Mouse (Mus musculus) left cerebral cortex, postnatal 4 days (tissue): ENCODE measurements around the gene Khdrbs1. TPM values are rescaled to one million over a fixed set of nuclear protein-coding genes. Genes with fewer than 3 reads are reported as not detected.
"Not testable (repeated sequence)": the region's sequence is repeated elsewhere in the genome, so short reads cannot be mapped to it uniquely, and the experiment has no call there.

Source experiments
- DNase-seq: peaks from one replicate; pipeline ENCODE4 v3.0.0-alpha.2; 2022
- intact Hi-C: fragments of 180-260 bp; cut with DNase I; formaldehyde crosslinking; loops from one replicate; pipeline ENCODE4 v1.15.1; 2025
- total RNA-seq, 2 experiments: library from RNA; stranded (reverse); gene quantifications; 2 replicates each; pipeline ENCODE4 v1.2.3; 2021

Khdrbs1 gene
- total RNA-seq, 2 experiments from 2014 or later = 164 to 166 TPM

DNA sequence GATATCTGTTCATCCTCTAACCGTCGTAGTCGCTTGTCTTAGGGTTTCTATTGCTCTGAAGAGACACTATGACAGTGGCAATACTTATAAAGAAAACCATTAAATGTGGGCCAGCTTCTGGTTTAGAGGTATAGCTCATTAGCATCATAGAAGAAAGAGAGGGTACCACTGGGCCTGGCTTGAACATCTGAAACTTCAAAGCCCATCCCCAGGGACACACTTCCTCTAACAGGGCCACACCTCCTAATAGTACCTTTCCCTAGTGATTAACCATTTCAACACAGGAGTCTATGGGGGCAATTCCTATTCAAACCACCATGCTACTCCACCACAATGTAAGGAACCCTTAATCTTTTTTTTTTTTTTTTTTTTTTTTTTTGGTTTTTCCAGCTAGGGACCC is 4.5 kb upstream of the Khdrbs1 start:
- DNase-seq = no peak
- intact Hi-C loops = no loop called here

- intact Hi-C loops = no loop called here
- DNase-seq = no peak
These were observed 4.0 kb upstream of the Khdrbs1 start for GRCm38 (mm10) chr4:129746106-129746505.

DNA sequence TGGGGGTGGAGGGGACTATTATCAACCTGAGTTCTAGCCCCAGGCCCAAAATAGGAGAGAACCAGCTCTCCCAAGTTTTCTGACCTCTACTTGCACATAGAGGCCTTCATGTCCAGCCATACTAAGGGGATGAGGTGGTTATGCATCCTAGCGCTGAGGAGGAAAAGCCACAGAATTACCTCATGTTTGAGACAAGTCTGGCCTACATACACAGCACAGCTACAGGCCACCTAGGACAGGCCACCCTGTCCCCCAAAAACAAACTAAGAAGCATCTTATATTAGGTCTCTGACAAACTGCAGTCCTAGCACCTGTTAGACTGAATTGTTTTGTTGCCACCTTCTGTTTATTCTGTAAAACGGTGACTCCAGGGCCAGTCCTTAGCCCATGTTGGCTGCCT is 1.4 kb upstream of the Khdrbs1 start:
- no peak for DNase-seq
- intact Hi-C loops = no loop called here

- intact Hi-C loops = no loop called here
These were observed 897 bp upstream of the Khdrbs1 start for GRCm38 (mm10) chr4:129743010-129743390.

GRCm38 (mm10) chr4:129741974-129742231 is 200 bp downstream of the Khdrbs1 start:
- intact Hi-C loops = no loop called here
- DNase-seq = no peak

More at GRCm38 (mm10) chr4:129743010-129743390, 897 bp upstream of the Khdrbs1 start:
- DNase-seq = peak; percentile 10

DNA sequence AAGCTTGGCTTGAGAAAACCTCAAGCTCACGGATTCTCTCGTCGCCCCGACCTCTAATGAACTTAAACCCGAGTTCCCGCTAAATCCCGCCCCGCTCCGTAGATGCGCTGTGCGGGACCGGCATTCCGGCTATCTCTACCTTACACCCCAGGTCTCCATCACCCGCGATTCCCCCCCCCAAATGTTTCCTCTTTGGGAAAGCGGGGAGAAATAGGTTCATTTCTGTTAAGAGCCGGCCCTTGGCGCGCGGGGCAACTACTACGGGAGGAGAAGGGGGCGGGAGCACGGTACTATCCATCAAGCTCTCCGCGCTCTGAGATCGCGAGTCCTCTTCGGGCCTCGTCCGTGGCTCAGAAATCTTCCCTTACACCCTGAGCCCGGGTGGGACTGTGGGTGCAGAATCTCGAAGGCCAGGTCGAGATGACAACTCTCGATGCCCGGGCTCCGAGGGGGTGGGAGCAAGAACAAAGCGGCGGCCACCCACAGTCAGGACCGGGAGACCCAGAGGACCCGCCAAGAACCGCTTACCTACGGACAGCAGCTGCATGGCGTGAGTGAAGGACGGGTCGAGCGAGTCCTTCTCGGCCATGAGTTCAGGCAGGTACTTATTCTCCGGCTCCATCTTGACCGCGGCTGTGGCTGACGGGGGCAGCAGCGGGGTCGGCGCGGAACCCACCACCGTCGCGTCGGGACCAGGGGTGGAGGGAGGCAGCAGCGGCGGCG is 691 bp downstream of the Khdrbs1 start:
- DNase-seq = peak; percentile 37
- intact Hi-C loops = no loop called here

DNA sequence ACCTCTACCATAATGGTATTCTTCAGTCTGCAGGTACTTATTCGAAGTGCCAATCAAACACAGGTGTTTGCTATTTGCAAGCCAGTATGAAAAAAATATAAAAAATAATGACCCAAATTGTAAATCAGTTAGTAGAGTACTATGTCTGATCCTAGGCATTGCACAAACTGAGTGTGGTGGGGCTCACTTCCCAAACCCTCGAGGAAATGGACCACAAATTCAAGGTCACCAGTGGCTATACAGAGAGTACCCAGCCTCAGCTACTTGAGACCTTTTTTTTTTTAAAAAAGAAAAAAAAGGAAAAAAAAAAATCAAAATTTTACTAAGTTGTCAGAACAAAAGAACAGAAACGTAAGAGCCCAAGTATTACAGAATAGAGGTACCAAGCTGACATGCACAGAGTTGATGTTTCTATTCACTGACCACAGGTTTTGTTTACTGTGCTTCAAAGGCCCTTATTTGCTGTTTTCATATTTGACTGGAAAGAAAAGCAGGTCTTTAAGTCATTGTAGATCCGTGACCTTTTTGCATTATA is 2.9 kb downstream of the Khdrbs1 start:
- intact Hi-C loops = no loop called here
- DNase-seq = no peak

DNA sequence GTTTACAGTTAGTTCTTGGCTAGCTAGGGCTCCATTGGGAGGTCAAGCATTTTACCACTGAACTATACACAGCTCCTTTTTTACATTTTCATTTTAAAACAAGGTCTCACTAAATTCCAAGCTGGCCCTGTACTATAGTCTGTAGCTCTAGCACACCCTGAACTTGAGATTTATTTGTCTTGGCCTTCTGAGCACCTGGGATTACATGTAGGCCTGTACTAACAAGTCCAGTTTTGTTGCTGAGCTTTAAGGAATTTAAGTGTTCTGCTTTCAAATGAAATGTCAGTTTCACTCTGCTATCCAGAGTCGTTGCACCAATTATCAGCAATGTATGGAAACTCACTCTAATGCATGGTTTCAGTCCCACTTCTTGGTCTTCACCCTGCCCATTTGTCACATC is 5.9 kb downstream of the Khdrbs1 start:
- intact Hi-C loops = no loop called here
- DNase-seq = no peak

DNA sequence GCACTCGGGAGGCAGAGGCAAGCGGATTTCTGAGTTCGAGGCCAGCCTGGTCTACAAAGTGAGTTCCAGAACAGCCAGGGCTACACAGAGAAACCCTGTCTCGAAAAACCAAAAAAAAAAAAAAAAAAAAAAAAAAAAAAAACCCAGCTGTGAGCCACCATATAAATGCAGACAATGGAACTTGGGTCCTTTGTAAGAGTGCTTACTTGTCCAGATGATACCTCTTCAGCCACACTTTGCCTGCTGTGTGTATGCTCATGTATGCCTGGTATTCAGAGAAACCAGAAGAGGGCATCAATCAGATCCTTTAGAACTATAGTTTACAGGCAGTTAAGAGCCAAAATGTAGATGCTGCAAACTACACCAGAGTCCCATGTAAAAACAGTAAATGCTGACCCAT is 6.6 kb downstream of the Khdrbs1 start:
- DNase-seq, intact Hi-C loops: not testable (repeated sequence)

GRCm38 (mm10) chr4:129731423-129731822 is 10.7 kb downstream of the Khdrbs1 start:
- intact Hi-C loops = no loop called here
- DNase-seq = no peak

GRCm38 (mm10) chr4:129716310-129716709 is 25.8 kb downstream of the Khdrbs1 start:
- DNase-seq = no peak
- intact Hi-C loops = no loop called here

- intact Hi-C loops = no loop called here
- no peak for DNase-seq
These were observed 32.5 kb downstream of the Khdrbs1 start for GRCm38 (mm10) chr4:129709486-129710129.

GRCm38 (mm10) chr4:129706750-129707149 is 35.4 kb downstream of the Khdrbs1 start:
- DNase-seq = no peak
- intact Hi-C loops = no loop called here

DNA sequence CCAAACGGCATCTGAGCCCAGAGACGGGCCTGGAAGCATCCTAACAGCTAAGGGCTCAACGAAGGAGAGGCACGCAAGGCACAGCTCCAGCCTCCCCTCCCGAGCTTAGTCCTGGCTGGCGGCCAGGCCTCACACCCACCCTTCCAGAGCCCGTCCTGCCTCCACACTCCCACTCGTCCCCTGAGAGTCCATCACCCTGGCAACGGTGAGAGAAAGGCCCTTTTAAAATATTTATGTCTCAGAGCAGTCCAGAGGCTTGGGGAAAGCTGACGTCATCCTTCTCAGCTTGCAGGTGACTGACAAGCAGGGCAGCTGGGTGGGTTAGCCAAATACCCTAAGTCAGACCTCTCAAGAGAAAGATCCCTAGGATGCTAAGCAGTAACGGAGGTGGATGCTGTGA is 39.6 kb downstream of the Khdrbs1 start:
- peak; percentile 88 for DNase-seq
- intact Hi-C loops = no loop called here

DNA sequence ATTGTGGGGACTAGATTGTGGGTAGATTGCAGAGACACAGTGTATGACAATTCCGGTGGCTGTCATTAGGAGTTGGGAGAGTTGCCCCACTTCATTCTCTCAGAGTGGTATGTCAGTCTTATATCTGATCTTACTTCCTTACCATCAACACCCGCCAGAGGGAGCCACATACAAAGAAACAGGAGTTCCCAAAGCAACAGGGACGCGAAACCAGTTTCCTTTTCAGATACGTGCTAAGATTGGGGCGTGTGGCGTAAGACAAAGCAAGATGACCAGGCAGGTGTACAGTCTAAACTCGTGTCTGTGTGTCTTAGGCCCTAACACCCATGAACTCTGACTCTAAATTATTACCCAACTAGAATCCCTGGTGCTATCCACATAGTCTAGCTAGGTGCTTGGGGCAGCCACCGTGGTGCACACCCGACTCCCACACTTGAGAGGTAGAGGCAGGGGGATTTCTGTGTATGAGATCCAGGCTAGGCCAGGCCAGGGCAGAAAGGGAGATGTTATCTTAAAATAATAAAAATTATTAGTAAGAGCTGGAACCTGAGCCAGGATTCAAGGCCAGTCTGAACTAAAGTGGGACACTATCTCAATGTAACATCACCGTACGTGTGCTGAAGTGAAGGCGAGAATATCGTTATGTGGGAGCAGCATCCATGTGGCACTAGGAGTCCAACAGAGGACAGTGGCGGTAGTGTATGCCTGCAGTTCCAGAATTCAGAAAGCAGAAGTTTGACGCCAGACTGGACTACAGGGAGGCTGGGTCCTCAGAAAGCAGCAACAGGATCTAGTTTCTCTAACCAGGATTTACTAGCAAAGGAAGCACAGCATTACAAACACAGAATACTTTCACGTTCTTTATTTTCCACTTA is 40.4 kb downstream of the Khdrbs1 start:
- intact Hi-C loops = no loop called here

GRCm38 (mm10) chr4:129700661-129701060 is 41.4 kb downstream of the Khdrbs1 start:
- DNase-seq, intact Hi-C loops: not testable (repeated sequence)

More for the DNA sequence above, 40.4 kb downstream of the Khdrbs1 start:
- DNase-seq = peak; percentile 90

DNA sequence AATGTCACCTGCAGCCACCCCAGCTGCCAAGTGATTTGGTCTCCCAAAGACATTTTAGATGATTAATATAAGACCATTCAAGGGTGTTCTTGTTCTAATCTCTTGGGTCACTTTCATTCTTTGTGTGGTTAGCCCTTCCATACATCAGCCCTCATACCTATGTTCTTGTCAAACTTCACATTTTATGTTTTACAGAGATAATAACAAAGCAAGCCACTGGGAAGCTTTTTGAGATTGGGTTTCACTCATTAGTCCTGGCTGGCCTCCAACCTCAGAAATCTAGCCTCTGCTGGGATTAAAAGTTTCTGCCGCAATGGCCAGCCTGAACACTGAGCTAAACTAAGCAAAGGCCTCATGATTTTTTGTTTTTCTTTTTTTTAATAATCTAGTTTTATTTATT is 41.9 kb downstream of the Khdrbs1 start:
- intact Hi-C loops = no loop called here
- no peak for DNase-seq

DNA sequence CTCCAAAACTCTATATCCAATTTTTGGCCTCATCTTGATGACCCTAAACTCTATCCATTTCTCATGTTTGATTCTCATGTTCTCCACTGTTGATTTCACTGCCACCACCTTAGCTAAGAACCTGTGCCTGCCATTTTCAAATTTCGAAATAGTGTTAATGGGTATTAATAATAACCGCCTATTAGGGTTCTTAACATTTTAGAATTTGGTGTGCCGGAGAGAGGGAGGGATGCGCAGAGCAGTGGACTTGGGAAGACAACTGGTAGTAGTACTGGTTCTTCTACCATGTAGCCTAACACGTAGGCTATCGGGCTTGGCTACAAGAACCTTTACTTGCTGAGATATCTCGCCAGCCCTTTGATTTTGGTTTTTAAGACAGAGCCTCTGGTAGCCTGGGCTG is 44.9 kb downstream of the Khdrbs1 start:
- intact Hi-C loops = no loop called here
- no peak for DNase-seq

DNA sequence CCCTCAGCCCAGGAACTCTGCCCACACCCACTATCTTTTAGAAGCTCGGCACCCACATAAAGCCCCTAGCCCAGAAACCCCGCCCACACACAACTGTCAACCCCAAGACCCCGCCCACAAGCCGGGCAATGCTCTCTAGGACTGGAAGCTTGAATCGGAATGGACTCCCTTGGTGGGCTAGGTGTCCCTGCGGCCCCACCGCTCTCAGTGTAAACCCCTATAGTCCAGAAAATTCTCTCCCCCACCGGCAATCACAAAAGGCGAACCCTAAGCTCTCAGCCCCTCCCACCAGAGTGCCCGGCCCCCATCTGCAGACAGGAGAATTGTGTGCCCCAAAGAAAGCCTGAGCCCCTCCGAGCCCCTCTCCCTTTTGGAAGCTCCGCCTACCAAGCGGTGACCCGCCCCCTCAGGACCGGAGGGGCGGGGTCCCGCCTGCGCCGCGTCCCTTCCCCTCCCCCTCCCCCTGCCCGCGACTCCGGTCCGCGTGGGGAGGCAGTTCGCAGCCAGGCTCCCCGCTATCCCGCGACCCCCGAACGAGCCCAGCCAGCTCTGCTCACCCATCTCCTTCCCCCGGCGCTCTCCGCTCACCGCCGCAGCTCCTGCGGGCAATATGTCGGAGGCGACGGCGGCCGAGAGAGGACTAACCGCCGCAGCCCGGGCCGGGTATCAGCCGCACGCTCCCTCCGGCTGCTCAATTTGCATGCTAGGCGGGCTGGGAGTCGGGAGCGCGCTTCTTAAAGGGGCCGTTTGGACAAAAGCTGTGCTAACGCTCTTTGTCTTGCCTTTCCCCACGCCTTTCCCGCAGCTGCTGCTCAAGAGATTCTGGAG is 45.7 kb downstream of the Khdrbs1 start, which contains the start of gene Tmem39b:
Gene Tmem39b (minus strand): TSS at position 681 of the 828 bp plus-strand sequence.
- intact Hi-C loops = no loop called here
- peak; percentile 94 for DNase-seq

DNA sequence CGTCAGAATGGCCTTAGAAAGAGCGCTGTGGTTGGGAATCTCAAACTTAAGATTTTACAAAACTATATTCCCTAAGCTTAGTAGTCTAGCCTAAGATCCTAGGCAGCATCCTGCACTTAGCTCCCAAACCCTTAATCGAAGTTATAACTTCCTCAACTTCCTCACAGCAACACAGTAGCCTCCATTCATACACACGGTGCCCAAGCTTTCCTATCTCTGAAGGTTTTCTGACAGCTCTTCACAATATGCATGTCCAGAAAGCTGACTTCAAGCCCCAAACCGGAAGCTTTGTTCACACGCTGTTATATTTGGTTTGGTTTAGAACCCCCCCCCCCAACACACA is 46.3 kb downstream of the Khdrbs1 start:
- intact Hi-C loops = no loop called here
- DNase-seq = no peak

- intact Hi-C loops = no loop called here
- DNase-seq = no peak
These were observed 57.6 kb downstream of the Khdrbs1 start for GRCm38 (mm10) chr4:129684531-129684930.
